Mouse (Mus musculus) stomach, postnatal 0 days (tissue): ENCODE data around the gene Ano1. TPM values are rescaled to one million over a fixed set of nuclear protein-coding genes. Genes with fewer than 3 reads are reported as not detected.

Experiments
- ATAC-seq: fragments of 200-750 bp; cut with Nextera tagmentation; 2 replicates; pipeline ENCODE4 v1.8.0; 2017; ENCODE audit not compliant: low FRiP score, low TSS enrichment
- DNase-seq: peaks from one replicate; pipeline ENCODE4 v3.0.0-alpha.2; 2016; ENCODE audit warnings: low spot score
- H3K27ac ChIP-seq: fragments of 300-500 bp; sonication (generic); replicated peaks from 2 replicates; pipeline ENCODE4 v1.5.1; 2014; ENCODE audit warnings: mild to moderate bottlenecking, control low read depth
- H3K27me3 ChIP-seq: fragments of 300-500 bp; sonication (generic); 2 replicates; pipeline ENCODE4 v1.6.1; 2014; ENCODE audit warnings: low read length; ENCODE audit not compliant: control insufficient read depth, insufficient read depth
- H3K36me3 ChIP-seq: fragments of 300-500 bp; sonication (generic); 2 replicates; pipeline ENCODE4 v1.6.1; 2014; ENCODE audit warnings: low read length, mixed read lengths; ENCODE audit not compliant: control insufficient read depth, insufficient read depth
- H3K4me1 ChIP-seq: fragments of 300-500 bp; sonication (generic); replicated peaks from 2 replicates; pipeline ENCODE4 v1.6.1; 2014; ENCODE audit warnings: antibody characterized with exemption; ENCODE audit not compliant: control insufficient read depth, insufficient read depth
- H3K4me2 ChIP-seq: fragments of 300-500 bp; sonication (generic); replicated peaks from 2 replicates; pipeline ENCODE4 v1.6.1; 2014; ENCODE audit warnings: low read depth, mild to moderate bottlenecking, control low read depth, moderate library complexity
- H3K4me3 ChIP-seq: fragments of 300-500 bp; sonication (generic); 2 replicates; pipeline ENCODE4 v1.5.1; 2014; ENCODE audit warnings: low read depth, low read length, control low read depth
- H3K9ac ChIP-seq: fragments of 300-500 bp; sonication (generic); 2 replicates; pipeline ENCODE4 v1.6.1; 2014; ENCODE audit warnings: mild to moderate bottlenecking, low read length, control low read depth, mixed read lengths
- H3K9me3 ChIP-seq: fragments of 300-500 bp; sonication (generic); 2 replicates; pipeline ENCODE4 v1.6.1; 2016; ENCODE audit warnings: low read length; ENCODE audit not compliant: control insufficient read depth
- CTCF ChIP-seq: IDR thresholded peaks from 2 replicates; pipeline ENCODE4 v1.5.1; 2016; ENCODE audit warnings: antibody characterized with exemption, low read depth, mild to moderate bottlenecking, moderate library complexity
- EP300 ChIP-seq: optimal IDR thresholded peaks from 2 replicates; pipeline ENCODE3; 2016; ENCODE audit warnings: antibody characterized with exemption
- WGBS: fragments of 180-500 bp; shearing (Covaris S2); extraction: QIAGEN DNeasy Blood & Tissue Kit; methylation state at CpG from one replicate; pipeline ENCODE4 v1.1.7; 2014; 5-methylcytosine and 5-hydroxymethylcytosine counted together
- polyA plus RNA-seq: library from polyadenylated mRNA; unstranded; fragments of >200 nt; fragmentation: Nextera tagmentation; extraction: Ambion mirVana; gene quantifications from 2 replicates; pipeline ENCODE4 v1.2.1, GENCODE M21; 2015

Ano1 gene
- polyA plus RNA-seq, 1 experiment from 2014 or later: 32.4 TPM

- 73% methylated on average over 2 of the region's 2 CpGs for WGBS
- Histone ChIP-seq H3K9ac (no peak overlapping the region), H3K9me3 (no peaks in the 10 kb centered on the region), H3K4me3 (no peak overlapping the region), H3K27me3 (no peaks in the 10 kb centered on the region), H3K4me2 (no peak overlapping the region), H3K4me1 (peaks cover 5% of the 10 kb centered on the region; the same call in 1 of the 2 replicates), H3K36me3 (no peaks in the 10 kb centered on the region), H3K27ac (no peak overlapping the region)
- no peak for TF ChIP-seq CTCF
- ATAC-seq (no peak), DNase-seq (no peak)
Observed at GRCm38 (mm10) chr7:144774283-144774682, 22.5 kb upstream of the Ano1 start.

- ATAC-seq (no peak), DNase-seq (no peak)
- Histone ChIP-seq H3K27ac (no peak overlapping the region), H3K9ac (no peak overlapping the region), H3K36me3 (no peaks in the 10 kb centered on the region), H3K4me3 (no peak overlapping the region), H3K4me1 (peaks cover under 1% of the 10 kb centered on the region; the same call in 1 of the 2 replicates), H3K4me2 (no peak overlapping the region), H3K9me3 (no peaks in the 10 kb centered on the region), H3K27me3 (no peaks in the 10 kb centered on the region)
- TF ChIP-seq CTCF (no peak), EP300 (no peak)
- WGBS: 19% methylated on average over 3 of the region's 3 CpGs
Observed at GRCm38 (mm10) chr7:144770116-144770515, 18.3 kb upstream of the Ano1 start.

DNA sequence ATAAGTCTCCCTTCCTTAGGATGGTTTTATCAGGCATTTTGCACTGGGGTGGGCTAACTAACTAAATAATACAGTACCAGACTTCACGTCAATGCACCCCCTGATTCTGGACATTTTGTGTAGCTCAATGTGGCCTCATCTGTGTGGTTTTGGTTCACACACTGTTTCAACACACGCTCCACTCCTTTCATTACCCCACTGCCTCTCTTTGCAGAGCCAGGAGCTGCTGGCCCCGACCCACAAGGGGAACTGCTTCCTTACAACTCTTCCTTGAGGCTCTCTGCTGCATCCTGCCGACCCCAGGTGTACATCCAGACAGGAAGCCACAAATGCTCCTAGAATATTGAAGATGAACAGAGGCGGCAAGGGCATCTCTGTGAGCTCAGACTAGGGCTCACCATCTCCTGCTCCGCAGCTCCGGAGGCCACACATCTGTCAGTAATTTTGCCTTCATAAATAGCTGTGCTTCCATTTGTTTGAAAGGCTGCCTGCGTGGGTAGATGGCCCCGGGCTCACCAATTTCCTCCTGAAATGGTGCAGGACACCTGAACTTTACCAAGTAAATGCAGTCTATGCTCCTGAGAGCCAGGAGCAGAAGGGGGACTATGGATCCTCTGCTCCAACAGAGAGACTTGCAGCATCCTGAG lies 17.8 kb upstream of the Ano1 start:
- WGBS: 53% methylated on average over 9 of the region's 9 CpGs

DNA sequence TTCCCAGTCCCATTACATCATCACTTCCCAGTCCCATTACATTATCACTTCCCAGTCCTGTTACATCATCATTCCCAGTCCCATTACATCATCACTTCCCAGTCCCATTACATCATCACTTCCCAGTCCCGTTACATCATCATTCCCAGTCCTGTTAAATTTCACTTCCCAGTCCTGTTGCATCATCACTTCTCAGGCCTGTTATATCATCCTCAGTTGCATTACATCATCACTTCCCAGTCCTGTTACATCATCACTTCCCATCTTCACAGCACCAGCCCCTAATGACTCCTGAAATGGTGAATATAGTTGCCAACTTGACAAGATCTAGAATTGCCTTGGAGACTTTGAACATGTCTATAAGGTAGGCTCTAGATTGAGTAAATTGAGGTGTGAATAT lies 17.1 kb upstream of the Ano1 start:
- no peaks in the 10 kb centered on the region for H3K4me1 ChIP-seq
- no peak overlapping the region for H3K9ac ChIP-seq
- H3K27me3 ChIP-seq: no peaks in the 10 kb centered on the region
- TF ChIP-seq EP300 (no peak), CTCF (no peak)
- H3K9me3 ChIP-seq: no peaks in the 10 kb centered on the region
- ATAC-seq (no peak), DNase-seq (no peak)
- 95% methylated on average over 1 of the region's 1 CpGs for WGBS
- no peaks in the 10 kb centered on the region for H3K36me3 ChIP-seq
- H3K4me2 ChIP-seq: no peak overlapping the region
- no peak overlapping the region for H3K4me3 ChIP-seq
- H3K27ac ChIP-seq: no peak overlapping the region

More for the DNA sequence above, 17.8 kb upstream of the Ano1 start:
- H3K36me3 ChIP-seq: no peaks in the 10 kb centered on the region
- no peak for TF ChIP-seq EP300
- no peak for TF ChIP-seq CTCF
- H3K9ac ChIP-seq: no peak overlapping the region
- no peaks in the 10 kb centered on the region for H3K4me1 ChIP-seq
- H3K27me3 ChIP-seq: no peaks in the 10 kb centered on the region
- H3K4me3 ChIP-seq: no peak overlapping the region
- H3K4me2 ChIP-seq: no peak overlapping the region
- no peak for DNase-seq
- no peaks in the 10 kb centered on the region for H3K9me3 ChIP-seq
- H3K27ac ChIP-seq: no peak overlapping the region
- no peak for ATAC-seq

DNA sequence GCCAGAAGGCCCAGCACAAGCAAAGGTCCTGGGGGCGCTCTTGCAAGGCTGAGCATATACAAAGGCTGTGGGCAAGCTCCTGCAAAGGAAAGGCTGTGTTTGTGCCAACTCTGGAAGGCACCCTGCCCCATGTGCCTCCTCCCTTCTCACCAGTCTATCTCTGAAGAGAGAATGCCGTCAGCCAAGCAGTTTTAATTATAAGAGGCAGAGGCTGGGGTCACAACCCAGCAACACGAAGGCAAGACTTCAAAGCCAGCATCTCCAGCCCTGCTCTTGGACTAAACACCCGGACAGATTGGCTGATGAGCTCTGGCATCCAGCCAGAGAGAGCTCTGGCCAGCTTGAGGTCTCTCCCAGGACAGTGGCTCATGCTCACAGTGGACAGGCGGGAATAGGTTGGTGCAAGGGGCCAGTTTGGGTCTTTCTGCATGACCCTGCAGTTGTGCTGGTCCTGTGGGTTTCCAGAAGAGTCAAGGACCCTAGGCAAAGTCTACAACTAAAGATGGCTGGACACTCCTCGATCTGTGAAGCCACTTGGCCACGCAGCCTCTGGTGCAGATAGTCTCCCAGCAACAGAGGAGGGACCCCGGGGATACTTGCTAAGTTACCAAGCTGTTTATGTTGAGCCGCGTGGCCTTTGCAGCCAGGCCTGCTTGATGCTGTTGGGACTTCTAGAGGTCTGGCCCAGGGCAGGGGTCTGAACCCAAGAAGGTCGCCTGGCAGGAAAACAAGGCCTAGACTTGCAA lies 12.9 kb upstream of the Ano1 start:
- Histone ChIP-seq H3K4me1 (no peaks in the 10 kb centered on the region), H3K9me3 (no peaks in the 10 kb centered on the region), H3K27me3 (no peaks in the 10 kb centered on the region), H3K9ac (no peak overlapping the region), H3K4me2 (no peak overlapping the region), H3K4me3 (no peak overlapping the region), H3K27ac (no peak overlapping the region), H3K36me3 (no peaks in the 10 kb centered on the region)
- WGBS: 62% methylated on average over 11 of the region's 11 CpGs
- DNase-seq (no peak), ATAC-seq (no peak)
- TF ChIP-seq EP300 (no peak), CTCF (no peak)

GRCm38 (mm10) chr7:144764013-144764412 lies 12.2 kb upstream of the Ano1 start:
- no peaks in the 10 kb centered on the region for H3K4me1 ChIP-seq
- WGBS: 91% methylated on average over 2 of the region's 2 CpGs
- no peaks in the 10 kb centered on the region for H3K27me3 ChIP-seq
- ATAC-seq (no peak), DNase-seq (no peak)
- no peak overlapping the region for H3K27ac ChIP-seq
- H3K36me3 ChIP-seq: no peaks in the 10 kb centered on the region
- no peak overlapping the region for H3K4me3 ChIP-seq
- no peak for TF ChIP-seq EP300
- TF ChIP-seq CTCF: no peak
- no peak overlapping the region for H3K4me2 ChIP-seq
- no peak overlapping the region for H3K9ac ChIP-seq
- no peaks in the 10 kb centered on the region for H3K9me3 ChIP-seq
